Mouse (Mus musculus) E14TG2a.4 (cell line): ENCODE data around the gene Zc3h6.

Experiments
- CTCF ChIP-seq: conservative IDR thresholded peaks from 2 replicates; pipeline ENCODE4 v1.5.1; 2014; ENCODE audit warnings: low read length
- NANOG ChIP-seq: IDR thresholded peaks from 2 replicates; pipeline ENCODE4 v1.6.1; 2014; ENCODE audit warnings: borderline replicate concordance, low read length, mixed read lengths

DNA sequence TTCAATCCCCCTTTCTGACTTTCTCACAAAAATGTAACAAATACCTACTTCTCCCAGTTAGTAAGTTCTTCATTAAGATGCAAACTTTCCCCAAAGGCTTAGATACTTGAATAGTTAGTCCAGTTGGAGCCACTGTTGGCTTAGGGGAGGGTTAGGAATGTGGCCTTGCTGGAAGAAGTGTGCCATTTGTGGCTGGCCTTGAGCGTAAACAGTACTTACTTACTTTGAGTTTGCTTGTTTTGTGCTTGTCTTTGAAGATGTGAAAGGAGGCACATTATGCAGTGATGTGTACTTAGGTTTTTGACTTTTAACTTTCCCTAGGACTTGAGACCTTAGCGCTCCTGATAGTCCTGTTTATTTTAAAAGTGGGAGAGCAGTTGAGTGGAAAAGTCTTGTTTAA lies 52.9 kb downstream of the Zc3h6 start:
- TF ChIP-seq CTCF (no peak), NANOG (no peak)
